Mouse (Mus musculus) lung, adult 2 months (tissue): ENCODE measurements around the gene Shisa2.

Experiments used
- CTCF ChIP-seq: fragments of 200-500 bp; IDR thresholded peaks from 2 replicates; pipeline ENCODE4 v1.5.1; 2011; ENCODE audit warnings: mild to moderate bottlenecking, low read length, control low read depth; ENCODE audit not compliant: insufficient read depth
- POLR2A ChIP-seq: fragments of 200-500 bp; IDR thresholded peaks from 2 replicates; pipeline ENCODE4 v1.6.1; 2011; ENCODE audit warnings: low read depth, mild to moderate bottlenecking, control low read depth, low read length, borderline replicate concordance; ENCODE audit errors: extremely low read depth

GRCm38 (mm10) chr14:59677598-59678003 lies 52.5 kb downstream of the Shisa2 start:
- TF ChIP-seq CTCF (no peak), POLR2A (no peak)
